Mouse (Mus musculus) olfactory bulb, adult 2 months (tissue): ENCODE measurements around the gene Ube2o. TPM values are rescaled to one million over a fixed set of nuclear protein-coding genes. Genes with fewer than 3 reads are reported as not detected.
A peak's percentile ranks its signal among the peaks of the same experiment; 100 is the strongest.

Experiments
- H3K27ac ChIP-seq: fragments of 200-500 bp; 2 replicates; pipeline ENCODE4 v1.5.1; 2012; ENCODE audit warnings: low read depth, low read length; ENCODE audit not compliant: insufficient read depth
- H3K4me1 ChIP-seq: fragments of 200-500 bp; 2 replicates; pipeline ENCODE4 v1.6.1; 2012; ENCODE audit warnings: low read length; ENCODE audit not compliant: control insufficient read depth, insufficient read depth
- H3K4me3 ChIP-seq: fragments of 200-500 bp; 2 replicates; pipeline ENCODE4 v1.5.1; 2012; ENCODE audit warnings: mild to moderate bottlenecking, low read depth, low read length, moderate library complexity; ENCODE audit not compliant: insufficient read depth
- CTCF ChIP-seq: fragments of 200-500 bp; IDR thresholded peaks from 2 replicates; pipeline ENCODE4 v1.5.1; 2012; ENCODE audit warnings: low read depth, mild to moderate bottlenecking, low read length, moderate library complexity; ENCODE audit not compliant: insufficient read depth
- POLR2A ChIP-seq: fragments of 200-500 bp; IDR thresholded peaks from 2 replicates; pipeline ENCODE4 v1.6.1; 2012; ENCODE audit warnings: mild to moderate bottlenecking, low read depth, low read length, moderate library complexity; ENCODE audit not compliant: insufficient read depth
- WGBS: fragments of 180-500 bp; shearing (Covaris S2); methylation state at CpG from one replicate; pipeline ENCODE4 v1.1.7; 2018; 5-methylcytosine and 5-hydroxymethylcytosine counted together
- polyA plus RNA-seq: library from polyadenylated mRNA; stranded (reverse); fragments of >200 nt; gene quantifications from 2 replicates; pipeline ENCODE4 v1.2.4, GENCODE M21; 2012; ENCODE audit warnings: low replicate concordance; ENCODE audit not compliant: missing spikeins, insufficient read depth, insufficient read length

Gene Ube2o
- polyA plus RNA-seq, 1 experiment = not detected

DNA sequence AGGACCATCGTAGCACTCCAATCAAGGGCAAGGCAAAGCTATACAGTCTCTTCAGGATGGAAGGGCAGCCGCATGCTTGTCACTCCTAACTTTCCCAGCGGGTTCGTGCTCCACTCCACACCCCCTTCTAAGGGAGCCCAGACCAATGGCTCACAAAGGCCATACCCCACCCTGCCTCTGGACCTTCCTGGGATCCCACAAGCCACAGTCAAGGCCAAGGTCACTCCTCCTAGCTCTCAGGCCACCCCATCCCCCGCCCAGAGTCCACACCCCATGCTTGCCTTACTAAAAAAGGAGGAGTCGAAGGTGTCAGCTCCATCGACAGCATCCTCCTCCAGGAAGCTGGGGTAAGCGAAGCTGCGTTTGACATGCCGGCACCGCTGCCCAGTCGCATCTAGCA lies 22.9 kb upstream of the Ube2o start:
- H3K4me1 ChIP-seq = no peaks in the 10 kb centered on the region
- no peak overlapping the region for H3K4me3 ChIP-seq
- WGBS = 95% methylated on average over 12 of the region's 12 CpGs
- TF ChIP-seq CTCF (no peak), POLR2A (no peak)
- H3K27ac ChIP-seq = no peak overlapping the region

DNA sequence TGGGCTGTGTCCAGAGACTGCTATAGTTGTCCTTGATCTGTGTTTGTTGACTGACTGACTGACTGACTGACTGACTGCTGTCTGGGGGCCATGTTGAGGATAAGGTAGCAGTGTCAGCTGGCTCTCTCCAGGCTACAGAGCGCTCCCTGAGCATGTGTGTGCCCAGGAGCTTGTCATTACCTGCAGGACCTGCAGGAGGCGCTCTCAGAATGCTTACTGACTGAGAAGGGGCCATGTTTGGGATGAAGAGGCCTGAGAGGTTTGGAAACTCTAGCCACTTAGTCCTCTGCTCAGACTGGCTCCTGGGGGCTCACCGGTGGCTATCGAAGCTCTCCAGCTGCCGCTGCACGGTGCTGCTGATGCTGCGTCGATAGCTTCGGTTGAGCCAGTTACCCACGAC lies 22.1 kb upstream of the Ube2o start:
- no peak overlapping the region for H3K4me3 ChIP-seq
- WGBS = 94% methylated on average over 10 of the region's 10 CpGs

DNA sequence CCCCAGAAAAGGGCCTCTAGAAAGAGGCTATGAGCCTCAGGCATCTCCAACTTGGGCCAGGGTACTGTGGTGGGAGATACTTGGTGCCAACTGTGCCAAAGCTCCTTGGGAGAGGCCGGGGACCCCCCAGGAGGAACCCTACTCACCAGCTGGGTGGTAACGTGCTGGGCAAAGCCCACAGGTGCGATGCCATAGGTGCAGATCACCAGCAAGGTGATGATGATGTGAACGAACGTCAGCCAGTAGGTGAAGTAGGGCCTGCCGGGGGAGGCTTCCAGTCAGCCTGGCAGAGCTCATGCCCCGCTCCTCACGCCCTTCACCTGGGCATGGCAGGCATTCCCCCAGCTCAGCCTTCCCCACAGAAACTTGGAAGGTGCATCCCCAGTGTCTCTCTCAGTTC lies 20.8 kb upstream of the Ube2o start:
- no peaks in the 10 kb centered on the region for H3K4me1 ChIP-seq
- TF ChIP-seq POLR2A (no peak), CTCF (no peak)
- no peak overlapping the region for H3K27ac ChIP-seq
- 85% methylated on average over 8 of the region's 8 CpGs for WGBS
- H3K4me3 ChIP-seq = no peak overlapping the region

More for the DNA sequence above, 22.1 kb upstream of the Ube2o start:
- TF ChIP-seq POLR2A (no peak), CTCF (no peak)
- Histone ChIP-seq H3K4me1 (no peaks in the 10 kb centered on the region), H3K27ac (no peak overlapping the region)

DNA sequence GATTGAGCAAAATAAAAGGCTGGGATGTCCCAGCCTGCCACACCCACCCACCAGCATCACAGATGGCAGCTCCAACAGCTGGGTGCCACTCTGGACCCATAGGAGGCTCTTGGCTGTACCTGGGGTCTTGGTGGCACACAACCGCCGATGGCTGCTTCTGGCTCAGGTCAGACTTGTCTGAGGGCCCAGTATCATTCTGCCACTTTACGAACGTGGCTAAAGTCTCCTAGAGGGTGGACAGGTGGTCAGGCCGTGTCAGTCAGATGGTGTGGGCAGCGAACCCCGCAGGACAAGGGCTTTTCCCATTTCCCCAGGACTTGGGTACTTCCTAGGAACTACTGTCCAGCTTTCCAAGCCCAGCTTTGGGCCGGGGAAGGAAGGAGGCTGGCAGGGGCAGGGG lies 19.9 kb upstream of the Ube2o start:
- no peak overlapping the region for H3K4me3 ChIP-seq
- no peak overlapping the region for H3K27ac ChIP-seq
- TF ChIP-seq CTCF (no peak), POLR2A (no peak)
- 90% methylated on average over 8 of the region's 8 CpGs for WGBS
- H3K4me1 ChIP-seq = no peaks in the 10 kb centered on the region

DNA sequence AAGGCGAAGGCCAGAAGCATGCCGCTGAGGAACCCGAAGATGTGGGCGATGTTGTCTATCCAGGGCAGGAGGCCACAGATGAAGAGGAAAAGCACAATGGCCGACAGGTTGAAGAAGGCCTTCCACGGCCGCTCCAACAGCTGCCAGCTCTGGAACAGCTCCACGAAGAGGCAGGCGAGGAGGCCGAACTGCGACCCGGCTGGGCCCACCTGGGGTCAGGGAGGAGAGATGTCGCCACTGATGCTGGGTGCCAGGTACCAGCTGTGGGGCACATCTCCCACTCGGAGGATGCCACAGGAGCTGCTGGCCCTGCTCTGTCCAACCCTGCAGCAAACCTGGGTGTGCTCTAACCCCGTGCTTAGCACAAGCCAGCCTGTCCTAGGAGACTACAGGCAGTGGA lies 18.0 kb upstream of the Ube2o start:
- 91% methylated on average over 15 of the region's 15 CpGs for WGBS
- Histone ChIP-seq H3K27ac (no peak overlapping the region), H3K4me1 (no peaks in the 10 kb centered on the region), H3K4me3 (no peak overlapping the region)
- TF ChIP-seq POLR2A (no peak), CTCF (no peak)

DNA sequence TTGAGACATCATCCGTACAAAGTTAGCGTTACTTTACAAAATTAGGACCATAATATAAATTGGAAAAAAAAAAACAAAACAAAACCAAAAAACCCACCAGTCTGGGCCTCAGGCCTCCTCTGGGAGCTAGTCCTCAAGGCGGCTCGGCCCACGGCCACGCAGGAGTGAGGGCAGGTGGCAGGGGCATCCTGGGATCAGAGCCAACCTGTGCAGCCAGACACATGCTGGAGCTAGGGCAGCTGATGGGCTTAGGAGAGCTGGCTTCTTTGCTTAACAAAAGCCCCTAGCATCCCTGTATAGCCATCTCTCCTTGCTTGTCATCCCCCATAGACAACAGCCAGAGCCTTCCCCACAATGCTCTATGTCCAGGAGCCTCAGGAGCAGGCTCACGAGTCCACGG lies 16.9 kb upstream of the Ube2o start:
- H3K27ac ChIP-seq = no peak overlapping the region
- no peak for TF ChIP-seq CTCF
- no peak for TF ChIP-seq POLR2A
- H3K4me1 ChIP-seq = no peaks in the 10 kb centered on the region
- 85% methylated on average over 8 of the region's 8 CpGs for WGBS
- no peak overlapping the region for H3K4me3 ChIP-seq

DNA sequence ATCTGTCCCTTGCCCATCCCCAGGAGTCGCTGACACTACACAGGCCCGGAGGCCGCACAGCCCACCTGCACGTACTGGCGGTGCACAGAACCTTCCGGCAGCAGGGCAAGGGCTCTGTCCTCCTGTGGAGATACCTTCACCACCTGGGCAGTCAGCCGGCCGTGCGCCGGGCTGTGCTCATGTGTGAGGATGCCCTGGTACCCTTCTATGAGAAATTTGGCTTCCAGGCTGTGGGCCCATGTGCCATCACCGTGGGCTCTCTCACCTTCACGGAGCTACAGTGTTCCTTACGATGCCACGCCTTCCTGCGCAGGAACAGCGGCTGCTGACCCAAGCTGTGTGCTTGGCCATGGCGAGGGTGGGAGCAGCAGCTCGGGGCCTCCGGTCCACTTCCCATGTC lies 15.5 kb upstream of the Ube2o start:
- TF ChIP-seq CTCF (no peak), POLR2A (no peak)
- no peak overlapping the region for H3K27ac ChIP-seq
- WGBS = 91% methylated on average over 19 of the region's 19 CpGs
- no peaks in the 10 kb centered on the region for H3K4me1 ChIP-seq
- H3K4me3 ChIP-seq = no peak overlapping the region

DNA sequence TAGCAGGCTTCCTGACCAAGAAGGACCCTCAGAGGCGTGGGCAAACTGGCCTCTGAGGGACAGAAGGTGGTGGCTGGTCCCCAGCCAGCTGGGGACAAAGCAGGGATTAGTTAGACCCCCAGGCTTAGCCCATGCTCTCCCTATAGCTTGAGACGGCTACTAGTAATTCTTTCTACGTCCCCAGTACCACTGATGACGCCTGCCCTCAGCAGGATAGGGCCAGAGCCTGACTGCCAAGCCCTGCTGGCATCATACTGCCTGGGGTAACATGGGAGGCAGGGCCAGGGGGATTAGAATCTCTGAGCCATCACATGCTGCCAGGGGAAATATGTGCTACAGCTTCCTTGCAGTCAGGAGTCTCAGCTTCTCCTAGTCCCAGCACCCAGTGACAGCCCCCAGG lies 12.1 kb upstream of the Ube2o start:
- peaks cover 4% of the 10 kb centered on the region; the same call in 1 of the 2 replicates for H3K4me1 ChIP-seq
- no peak overlapping the region for H3K27ac ChIP-seq
- TF ChIP-seq CTCF (no peak), POLR2A (no peak)
- no peak overlapping the region for H3K4me3 ChIP-seq
- 74% methylated on average over 4 of the region's 4 CpGs for WGBS

DNA sequence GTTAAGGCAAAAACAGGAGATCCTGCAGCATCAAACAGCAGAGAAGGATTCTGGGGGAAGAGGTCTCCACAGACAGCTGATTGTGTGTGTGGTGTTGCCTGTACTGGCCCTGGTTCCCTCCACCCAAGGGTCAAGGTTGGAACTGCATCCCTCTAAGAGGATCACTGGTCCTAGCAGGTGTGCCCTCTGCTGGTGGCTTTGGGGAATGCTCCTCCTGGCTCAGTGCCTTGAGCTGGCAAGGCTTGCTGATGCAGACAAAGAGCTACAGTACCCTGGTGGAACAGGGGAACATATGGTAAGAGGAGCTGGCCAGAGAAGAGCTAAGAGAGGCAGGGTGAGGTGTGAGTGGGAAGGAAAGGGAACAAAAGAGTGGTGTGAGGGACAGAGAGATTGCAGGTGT lies 11.2 kb upstream of the Ube2o start:
- TF ChIP-seq CTCF = peak; percentile 83
- TF ChIP-seq POLR2A = no peak
- Histone ChIP-seq H3K27ac (no peak overlapping the region), H3K4me3 (no peak overlapping the region), H3K4me1 (peaks cover 4% of the 10 kb centered on the region; the same call in 1 of the 2 replicates)

DNA sequence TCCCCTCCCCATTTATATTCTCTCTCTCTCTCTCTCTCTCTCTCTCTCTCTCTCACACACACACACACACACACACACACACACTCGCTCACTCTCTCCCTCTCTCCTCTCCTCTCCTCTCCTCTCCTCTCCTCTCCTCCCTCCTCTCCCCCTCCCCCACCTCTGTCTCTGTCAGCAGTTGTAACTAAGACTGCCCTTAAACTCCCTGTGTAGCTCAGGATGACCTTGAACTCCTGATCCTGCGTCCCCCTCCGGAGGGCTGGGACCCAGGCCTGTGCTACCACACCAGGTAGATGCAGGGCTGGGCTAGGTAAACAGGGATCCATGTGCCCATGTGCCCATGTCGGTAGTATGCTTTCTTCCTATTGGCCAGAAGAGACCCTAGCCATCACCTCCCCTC lies 10.4 kb upstream of the Ube2o start:
- 91% methylated on average over 4 of the region's 4 CpGs for WGBS
- no peak overlapping the region for H3K27ac ChIP-seq
- H3K4me1 ChIP-seq = peaks cover 7% of the 10 kb centered on the region
- no peak overlapping the region for H3K4me3 ChIP-seq
- TF ChIP-seq CTCF (no peak), POLR2A (no peak)
